Mouse (Mus musculus): ENCODE measurements around the gene Tubgcp6. TPM values are rescaled to one million over a fixed set of nuclear protein-coding genes. Genes with fewer than 3 reads are reported as not detected.

Gene Tubgcp6
- polyA plus RNA-seq, 1 experiment from 2014 or later: 11.8 TPM

DNA sequence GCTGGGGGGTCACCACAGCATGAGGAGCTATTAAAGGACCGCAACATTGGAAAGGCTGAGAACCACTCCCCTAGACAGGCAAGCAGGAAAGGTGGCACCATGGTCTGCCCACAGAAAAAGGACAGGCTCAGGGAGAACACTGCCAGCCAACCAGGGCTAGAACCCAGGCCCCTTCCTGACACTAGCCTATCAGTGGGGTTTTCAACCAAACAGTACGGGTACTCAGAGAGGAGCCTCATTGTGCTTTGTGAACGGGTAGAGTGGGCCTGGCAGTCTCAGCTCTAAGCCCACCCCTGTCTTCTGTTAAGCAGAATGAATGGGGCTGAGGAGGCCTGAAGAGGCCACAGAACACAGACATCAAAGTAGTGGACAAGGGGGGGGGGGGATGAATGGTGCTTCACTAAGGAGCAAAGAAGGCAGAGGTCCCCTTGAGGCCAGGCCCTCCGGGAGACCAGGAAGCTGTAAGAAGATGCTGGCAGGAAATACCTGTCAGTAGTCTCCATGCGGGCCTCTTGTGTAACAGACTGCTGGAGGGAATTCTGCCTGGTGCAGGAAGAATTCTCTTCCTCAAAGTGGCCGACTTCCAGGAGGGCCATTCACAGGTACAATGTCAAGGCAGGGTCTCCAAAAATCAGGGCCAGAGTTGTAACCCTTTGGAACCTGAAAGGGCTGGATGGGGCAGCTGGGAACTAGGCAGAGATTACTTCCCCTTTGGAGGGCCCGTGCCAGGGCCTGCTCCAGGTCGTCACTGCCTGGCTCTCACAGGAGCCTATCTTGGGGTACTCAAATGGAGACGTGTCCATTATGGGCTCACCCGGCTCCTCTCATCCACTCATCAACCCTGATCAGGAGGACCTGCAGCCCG is 48.1 kb downstream of the Tubgcp6 start, which contains the start of gene Trabd:
Trabd (plus strand) TSS at position 512 of the 865 bp plus-strand sequence.
- Histone ChIP-seq H3K4me1 (peaks cover 40% of the 10 kb centered on the region), H3K4me3 (peak within 1 kb of the TSS; percentile 77), H3K4me2 (peak within 1 kb of the TSS; percentile 98), H3K9ac (peak within 1 kb of the TSS; percentile 86), H3K36me3 (peaks cover 6% of the 10 kb centered on the region; the same call in 1 of the 2 replicates), H3K9me3 (replicated peaks) (no peaks in the 10 kb centered on the region), H3K27me3 (replicated peaks) (peaks cover 42% of the 10 kb centered on the region), H3K27ac (peak within 1 kb of the TSS; percentile 77)
- ATAC-seq: no peak
- WGBS (ENCODE audit: insufficient replicate concordance): 36% methylated on average over 11 of the region's 11 CpGs

DNA sequence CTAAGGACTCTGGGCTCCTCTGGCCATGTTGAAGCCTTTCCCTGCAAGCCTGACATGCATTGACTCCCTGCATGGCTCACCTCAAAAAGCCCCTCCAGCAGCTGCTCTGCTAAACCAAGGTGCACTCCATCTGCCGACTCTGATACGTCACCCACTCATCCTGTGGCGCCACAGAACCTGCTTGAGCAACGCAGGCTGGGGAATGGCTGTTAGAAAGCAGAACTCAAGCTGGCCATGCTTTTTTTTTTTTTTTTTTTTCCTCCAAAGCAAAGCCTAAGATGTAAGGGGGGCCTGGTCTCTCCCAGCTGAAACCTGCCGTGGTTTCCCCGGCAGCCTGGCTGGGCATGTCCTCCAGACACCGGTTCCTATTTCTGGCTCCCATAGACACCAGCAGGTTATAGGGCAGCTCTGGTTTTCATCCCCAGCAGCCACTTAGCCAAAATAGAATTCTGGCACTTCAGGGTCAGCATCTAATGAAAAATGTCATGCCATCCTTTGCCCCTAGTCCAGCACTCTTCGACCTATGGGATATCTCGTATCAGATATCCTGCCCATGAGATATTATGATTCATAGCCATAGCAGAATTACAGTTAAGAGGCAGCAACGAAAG is 48.8 kb downstream of the Tubgcp6 start:
- no peak for ATAC-seq
- Histone ChIP-seq H3K4me1 (peaks cover 40% of the 10 kb centered on the region), H3K9ac (no peak overlapping the region), H3K36me3 (no peaks in the 10 kb centered on the region), H3K9me3 (replicated peaks) (no peaks in the 10 kb centered on the region), H3K27ac (no peak overlapping the region), H3K4me2 (no peak overlapping the region), H3K4me3 (no peak overlapping the region), H3K27me3 (replicated peaks) (peaks cover 49% of the 10 kb centered on the region)
- 48% methylated on average over 10 of the region's 10 CpGs for WGBS (ENCODE audit: insufficient replicate concordance)

DNA sequence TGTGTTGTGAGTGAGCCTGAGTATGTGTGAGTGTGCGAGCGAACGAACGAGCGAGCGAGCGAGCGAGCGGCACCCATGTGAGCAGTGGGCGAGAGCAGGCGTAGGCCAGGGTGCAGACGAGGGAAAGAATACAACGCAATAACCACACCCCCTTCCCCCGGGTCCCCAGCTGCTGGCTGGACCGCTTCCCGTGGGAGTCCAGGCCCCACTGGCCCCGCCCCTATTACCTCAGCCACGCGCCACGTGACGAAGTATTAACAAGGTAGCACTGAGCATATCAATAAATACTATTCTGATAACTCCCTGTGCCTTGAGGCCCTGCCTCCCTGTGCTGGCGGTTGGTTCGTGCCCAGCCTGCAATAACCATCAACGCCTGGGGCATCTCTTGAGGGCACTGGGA is 52.3 kb downstream of the Tubgcp6 start:
- Histone ChIP-seq H3K4me2 (no peak overlapping the region), H3K4me1 (peaks cover 16% of the 10 kb centered on the region), H3K36me3 (no peaks in the 10 kb centered on the region), H3K27me3 (replicated peaks) (peaks cover 84% of the 10 kb centered on the region), H3K9me3 (replicated peaks) (no peaks in the 10 kb centered on the region), H3K9ac (no peak overlapping the region), H3K27ac (no peak overlapping the region), H3K4me3 (no peak overlapping the region)
- WGBS (ENCODE audit: insufficient replicate concordance): 64% methylated on average over 24 of the region's 24 CpGs
- ATAC-seq: no peak

DNA sequence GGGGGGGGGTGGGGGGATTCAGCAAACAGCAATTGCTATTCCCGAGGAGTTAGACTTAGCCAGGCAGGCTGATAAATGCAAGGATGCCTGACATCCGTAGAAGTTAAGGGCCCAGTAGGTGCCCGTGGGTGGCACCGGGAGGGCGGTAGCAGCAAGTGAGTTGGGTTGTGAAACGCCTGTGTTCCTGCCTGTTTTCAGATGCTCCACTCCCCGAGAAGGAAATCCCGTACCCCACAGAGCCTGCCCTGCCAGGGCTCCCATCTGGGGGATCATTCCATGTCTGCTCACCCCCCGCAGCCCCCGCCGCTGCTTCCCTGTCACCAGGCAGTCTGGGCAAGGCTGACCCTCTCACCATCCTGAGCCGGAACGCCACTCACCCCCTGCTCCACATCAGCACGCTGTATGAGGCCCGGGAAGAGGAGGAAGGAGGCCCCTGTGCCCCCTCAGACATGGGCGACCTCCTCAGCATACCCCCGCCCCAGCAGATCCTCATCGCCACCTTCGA is 53.5 kb downstream of the Tubgcp6 start:
- Histone ChIP-seq H3K9me3 (replicated peaks) (no peaks in the 10 kb centered on the region), H3K27me3 (replicated peaks) (peaks cover 89% of the 10 kb centered on the region), H3K4me1 (0 out of 2 replicates have a peak, but pooled peaks cover 6% of the 10 kb centered on the region), H3K27ac (no peak overlapping the region), H3K4me3 (no peak overlapping the region), H3K4me2 (no peak overlapping the region), H3K9ac (no peak overlapping the region), H3K36me3 (no peaks in the 10 kb centered on the region)
- WGBS (ENCODE audit: insufficient replicate concordance): 62% methylated on average over 19 of the region's 19 CpGs
- no peak for ATAC-seq

DNA sequence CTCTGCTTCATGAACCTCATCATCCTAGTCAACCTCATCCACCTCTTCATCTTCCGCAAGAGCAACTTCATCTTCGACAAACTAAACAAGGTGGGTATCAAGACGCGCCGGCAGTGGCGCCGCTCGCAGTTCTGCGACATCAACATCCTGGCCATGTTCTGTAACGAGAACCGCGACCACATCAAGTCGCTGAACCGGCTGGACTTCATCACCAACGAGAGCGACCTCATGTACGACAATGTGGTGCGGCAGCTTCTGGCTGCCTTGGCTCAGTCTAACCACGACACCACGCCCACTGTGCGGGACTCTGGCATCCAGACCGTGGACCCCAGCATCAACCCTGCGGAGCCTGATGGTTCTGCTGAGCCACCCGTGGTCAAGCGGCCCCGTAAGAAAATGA is 54.7 kb downstream of the Tubgcp6 start:
- 0 out of 2 replicates have a peak, but pooled peaks cover 6% of the 10 kb centered on the region for H3K4me1 ChIP-seq
- no peak overlapping the region for H3K4me3 ChIP-seq
- no peak overlapping the region for H3K27ac ChIP-seq
- H3K9ac ChIP-seq: no peak overlapping the region
- ATAC-seq: no peak
- no peak overlapping the region for H3K4me2 ChIP-seq
- H3K36me3 ChIP-seq: no peaks in the 10 kb centered on the region
- H3K27me3 ChIP-seq (replicated peaks): peaks cover 93% of the 10 kb centered on the region
- no peaks in the 10 kb centered on the region for H3K9me3 ChIP-seq (replicated peaks)
- 18% methylated on average over 26 of the region's 26 CpGs for WGBS (ENCODE audit: insufficient replicate concordance)

DNA sequence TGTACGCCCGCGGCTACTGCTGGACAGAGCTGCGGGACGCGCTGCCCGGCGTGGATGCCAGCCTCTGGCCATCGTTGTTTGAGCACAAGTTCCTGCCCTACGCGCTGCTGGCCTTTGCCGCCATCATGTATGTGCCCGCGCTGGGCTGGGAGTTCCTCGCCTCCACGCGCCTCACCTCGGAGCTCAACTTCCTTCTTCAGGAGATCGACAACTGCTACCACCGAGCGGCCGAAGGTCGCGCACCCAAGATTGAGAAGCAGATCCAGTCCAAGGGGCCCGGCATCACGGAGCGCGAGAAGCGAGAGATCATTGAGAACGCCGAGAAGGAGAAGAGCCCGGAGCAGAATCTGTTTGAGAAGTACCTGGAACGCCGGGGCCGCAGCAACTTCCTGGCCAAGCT is 55.3 kb downstream of the Tubgcp6 start:
- Histone ChIP-seq H3K27ac (no peak overlapping the region), H3K9ac (no peak overlapping the region), H3K4me1 (0 out of 2 replicates have a peak, but pooled peaks cover 6% of the 10 kb centered on the region), H3K9me3 (replicated peaks) (no peaks in the 10 kb centered on the region), H3K27me3 (replicated peaks) (peaks cover 93% of the 10 kb centered on the region), H3K4me3 (0 out of 2 replicates have a peak overlapping the region, but pooled peaks have one; percentile 12), H3K36me3 (no peaks in the 10 kb centered on the region), H3K4me2 (peak overlapping the region; percentile 31)
- no peak for ATAC-seq
- 17% methylated on average over 34 of the region's 35 CpGs for WGBS (ENCODE audit: insufficient replicate concordance)

DNA sequence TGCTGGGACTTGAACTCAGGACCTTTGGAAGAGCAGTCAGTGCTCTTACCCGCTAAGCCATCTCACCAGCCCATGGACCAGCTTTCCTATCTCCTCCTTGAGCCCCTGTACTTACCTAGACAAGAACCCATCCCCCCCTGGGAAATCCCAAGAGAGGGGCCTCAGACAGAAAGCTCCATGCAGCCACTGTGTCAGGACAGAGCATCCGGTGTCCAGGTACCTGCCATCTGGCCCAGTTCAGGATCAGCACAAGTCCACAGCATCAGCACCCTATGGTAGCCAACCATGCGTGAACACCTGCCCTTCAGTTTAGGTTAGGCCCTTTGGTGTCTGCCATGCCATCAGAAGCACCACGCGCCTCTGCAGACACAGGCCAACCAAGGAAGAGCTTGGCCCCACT is 58.0 kb downstream of the Tubgcp6 start:
- Histone ChIP-seq H3K27ac (no peak overlapping the region), H3K36me3 (no peaks in the 10 kb centered on the region), H3K4me3 (no peak overlapping the region), H3K4me1 (0 out of 2 replicates have a peak, but pooled peaks cover 10% of the 10 kb centered on the region), H3K27me3 (replicated peaks) (peaks cover 98% of the 10 kb centered on the region), H3K4me2 (no peak overlapping the region), H3K9ac (no peak overlapping the region), H3K9me3 (replicated peaks) (no peaks in the 10 kb centered on the region)
- WGBS (ENCODE audit: insufficient replicate concordance): 67% methylated on average over 5 of the region's 5 CpGs
- ATAC-seq: no peak

DNA sequence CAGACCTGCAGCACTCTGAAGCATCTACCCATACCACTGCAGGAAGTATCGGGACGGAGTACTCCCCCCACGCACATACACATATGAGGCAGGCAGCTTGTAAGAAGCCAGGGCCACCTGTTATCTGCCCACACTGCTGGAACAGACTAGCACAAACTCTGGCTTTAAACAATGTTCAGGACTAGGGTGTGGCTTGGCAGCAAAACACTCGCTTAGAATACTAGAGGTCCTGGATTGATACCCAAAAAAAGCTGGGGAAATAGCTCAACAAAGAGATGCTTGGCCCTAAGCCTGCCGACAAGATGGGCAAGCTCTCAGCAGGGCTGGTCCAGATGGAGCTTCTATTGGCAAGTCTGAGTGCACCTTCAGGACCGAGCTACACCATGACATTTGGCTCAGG is 59.4 kb downstream of the Tubgcp6 start:
- Histone ChIP-seq H3K9ac (no peak overlapping the region), H3K9me3 (replicated peaks) (no peaks in the 10 kb centered on the region), H3K27me3 (replicated peaks) (peaks cover 98% of the 10 kb centered on the region), H3K36me3 (no peaks in the 10 kb centered on the region), H3K4me2 (no peak overlapping the region), H3K27ac (no peak overlapping the region), H3K4me3 (no peak overlapping the region), H3K4me1 (0 out of 2 replicates have a peak, but pooled peaks cover 12% of the 10 kb centered on the region)
- 62% methylated on average over 6 of the region's 6 CpGs for WGBS (ENCODE audit: insufficient replicate concordance)
- no peak for ATAC-seq

DNA sequence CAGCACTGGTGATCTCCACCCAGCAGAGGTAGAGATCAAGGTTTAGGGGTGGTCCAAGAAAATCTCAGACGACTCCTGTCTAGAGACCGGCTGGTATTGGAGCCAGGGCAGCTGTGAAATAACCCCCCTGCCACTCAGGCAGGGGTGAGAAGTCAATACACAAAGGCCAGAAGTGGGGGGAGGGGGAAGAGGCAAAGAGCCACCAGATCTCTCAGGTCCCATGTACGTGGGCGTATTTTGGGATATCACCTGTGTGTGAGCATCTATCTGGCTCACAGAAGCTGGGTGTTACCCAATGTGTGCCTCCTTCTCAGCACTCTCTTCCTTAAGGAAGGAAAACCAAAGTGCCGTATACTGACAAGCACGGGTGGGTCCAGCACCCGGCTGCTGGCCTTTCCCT is 59.9 kb downstream of the Tubgcp6 start:
- 65% methylated on average over 7 of the region's 7 CpGs for whole genome bisulfite sequencing (ENCODE audit: insufficient replicate concordance)
- ATAC-seq: no peak
- H3K4me3 ChIP-seq: no peak overlapping the region

DNA sequence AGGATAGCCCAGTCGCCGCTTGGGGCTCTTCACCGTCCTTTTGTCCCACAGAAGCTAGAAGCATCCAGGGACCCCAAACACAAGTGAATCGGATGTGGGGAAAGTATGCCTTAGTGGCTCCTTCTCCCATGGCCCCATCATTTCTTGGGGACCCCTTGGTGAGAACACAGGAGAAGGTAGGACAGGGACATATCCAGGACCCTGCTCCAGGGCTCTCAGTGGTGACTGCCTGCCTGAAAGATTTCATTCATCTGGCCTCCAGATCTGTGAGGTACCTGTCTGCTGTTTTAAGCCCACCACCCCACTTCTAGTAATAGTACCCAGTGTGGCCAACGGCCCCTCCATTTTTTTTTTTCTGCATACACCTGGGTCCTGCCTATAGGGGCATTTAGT is 60.4 kb downstream of the Tubgcp6 start:
- Histone ChIP-seq H3K36me3 (no peaks in the 10 kb centered on the region), H3K27ac (no peak overlapping the region), H3K4me1 (0 out of 2 replicates have a peak, but pooled peaks cover 7% of the 10 kb centered on the region), H3K27me3 (replicated peaks) (peaks cover 98% of the 10 kb centered on the region), H3K9me3 (replicated peaks) (no peaks in the 10 kb centered on the region), H3K4me2 (no peak overlapping the region), H3K9ac (no peak overlapping the region), H3K4me3 (no peak overlapping the region)
- no peak for ATAC-seq
- 72% methylated on average over 5 of the region's 5 CpGs for WGBS (ENCODE audit: insufficient replicate concordance)

More for the DNA sequence above, 59.9 kb downstream of the Tubgcp6 start:
- Histone ChIP-seq H3K9me3 (replicated peaks) (no peaks in the 10 kb centered on the region), H3K36me3 (no peaks in the 10 kb centered on the region), H3K27me3 (replicated peaks) (peaks cover 98% of the 10 kb centered on the region), H3K9ac (no peak overlapping the region), H3K27ac (no peak overlapping the region), H3K4me2 (no peak overlapping the region), H3K4me1 (0 out of 2 replicates have a peak, but pooled peaks cover 11% of the 10 kb centered on the region)

DNA sequence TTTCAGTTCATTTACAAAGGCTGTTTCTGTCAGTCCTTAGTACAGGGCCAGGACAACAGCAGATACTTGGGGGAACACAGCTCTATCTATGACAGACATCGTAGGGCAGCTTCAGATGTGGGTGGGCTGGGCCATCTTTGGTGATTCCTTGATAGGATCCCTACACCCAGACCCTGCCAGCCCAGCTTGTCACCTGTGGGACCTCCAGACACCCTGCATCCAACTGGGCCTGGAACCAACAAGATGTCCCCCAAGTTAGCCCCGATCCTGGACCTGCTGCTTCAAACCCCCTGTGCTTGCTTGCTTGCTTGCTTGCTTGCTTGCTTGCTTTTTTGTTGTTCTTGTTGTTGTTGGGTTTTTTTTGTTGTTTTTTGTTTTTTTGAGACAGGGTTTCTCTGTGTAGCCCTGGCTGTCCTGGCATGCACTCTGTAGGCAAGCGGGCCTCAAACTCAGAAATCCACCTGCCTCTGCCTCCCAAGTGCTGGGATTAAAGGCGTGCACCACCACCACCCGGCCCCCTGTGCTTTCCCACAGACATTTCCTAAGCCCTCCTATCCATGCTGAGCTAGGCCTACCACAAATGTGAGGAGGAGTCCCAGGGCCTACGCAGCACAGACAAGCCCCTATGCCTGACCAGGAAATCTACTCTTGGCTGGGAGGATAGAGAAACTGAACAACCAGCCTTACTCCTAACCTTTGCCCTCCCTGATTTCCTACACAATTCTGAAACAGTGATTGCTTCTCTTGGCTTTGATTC is 61.0 kb downstream of the Tubgcp6 start:
- Histone ChIP-seq H3K4me2 (no peak overlapping the region), H3K9ac (no peak overlapping the region), H3K36me3 (no peaks in the 10 kb centered on the region), H3K27ac (no peak overlapping the region), H3K27me3 (replicated peaks) (peaks cover 97% of the 10 kb centered on the region), H3K4me1 (0 out of 2 replicates have a peak, but pooled peaks cover 7% of the 10 kb centered on the region), H3K9me3 (replicated peaks) (no peaks in the 10 kb centered on the region), H3K4me3 (no peak overlapping the region)
- ATAC-seq: no peak
- WGBS (ENCODE audit: insufficient replicate concordance): 71% methylated on average over 6 of the region's 6 CpGs

Measured in liver, embryonic 12.5 days (tissue).